Mouse (Mus musculus) lung, adult 18-20 months (tissue): ENCODE results near the gene Igsf8.

Experiments
- DNase-seq, 2 experiments: peaks; one replicate each; pipeline ENCODE4 v3.0.0; 2022; ENCODE audit warnings: mixed read lengths in 2 of 2

Igsf8 gene

DNA sequence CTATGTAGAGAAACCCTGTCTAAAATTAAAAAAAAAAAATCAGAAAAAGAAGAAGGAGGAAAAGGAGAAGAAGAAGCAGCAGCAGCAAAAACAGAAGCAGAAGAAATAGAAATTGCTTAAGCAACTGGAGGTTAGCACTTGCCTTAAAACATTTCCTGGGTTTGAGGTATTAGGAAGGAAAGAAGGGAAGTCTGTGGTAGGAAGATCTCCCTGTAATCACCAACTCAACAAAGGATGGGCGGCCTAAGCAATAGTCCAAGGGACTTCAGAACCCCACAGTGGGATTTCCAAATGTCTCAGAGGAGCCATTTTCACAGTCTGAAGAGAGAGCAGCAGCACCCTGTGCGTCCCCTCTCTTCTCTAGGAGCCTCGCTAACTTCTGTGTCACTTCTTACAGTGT, 91.0 kb downstream of the Igsf8 start:
- no peak for DNase-seq

DNA sequence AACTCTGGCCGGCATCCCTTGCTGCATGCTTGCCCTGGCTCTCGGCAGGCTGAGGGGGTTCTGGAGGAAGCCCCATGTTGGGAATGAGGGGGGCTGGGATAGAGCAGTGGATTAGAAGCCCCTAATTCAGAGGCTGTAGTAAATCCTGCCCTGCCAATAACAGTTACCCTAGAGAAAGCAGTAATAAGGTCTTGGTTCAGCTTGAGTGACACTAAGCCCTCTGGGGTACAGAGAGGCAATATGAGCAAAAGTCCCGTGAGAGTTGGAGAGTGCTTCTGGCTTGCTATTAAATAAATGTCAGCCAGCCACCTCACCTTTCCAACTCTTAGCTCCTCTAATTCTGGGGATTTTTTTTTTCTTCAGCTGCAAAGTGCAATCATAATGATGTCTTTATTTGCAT, 93.9 kb downstream of the Igsf8 start:
- DNase-seq: no peak

DNA sequence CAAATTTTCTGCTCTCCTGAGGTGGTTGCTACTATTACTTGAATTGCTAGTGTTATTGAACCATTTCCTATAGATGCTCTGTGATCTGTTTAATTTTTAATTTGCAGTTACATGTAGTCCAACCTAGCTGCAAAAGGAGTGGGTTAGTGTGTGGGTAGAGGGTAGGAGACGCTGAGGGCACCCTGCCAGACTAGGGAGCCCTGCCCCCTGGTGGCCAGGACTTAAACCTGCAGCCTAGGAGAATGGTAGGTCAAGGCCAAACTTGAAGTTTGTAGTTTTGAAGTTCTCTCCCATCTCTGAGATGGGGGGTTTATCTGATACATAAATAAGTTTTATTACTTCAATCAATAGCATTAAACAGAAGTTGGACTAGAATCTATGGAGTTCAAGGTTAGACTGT, 96.1 kb downstream of the Igsf8 start:
- peak; percentile 50 to 51 for DNase-seq

DNA sequence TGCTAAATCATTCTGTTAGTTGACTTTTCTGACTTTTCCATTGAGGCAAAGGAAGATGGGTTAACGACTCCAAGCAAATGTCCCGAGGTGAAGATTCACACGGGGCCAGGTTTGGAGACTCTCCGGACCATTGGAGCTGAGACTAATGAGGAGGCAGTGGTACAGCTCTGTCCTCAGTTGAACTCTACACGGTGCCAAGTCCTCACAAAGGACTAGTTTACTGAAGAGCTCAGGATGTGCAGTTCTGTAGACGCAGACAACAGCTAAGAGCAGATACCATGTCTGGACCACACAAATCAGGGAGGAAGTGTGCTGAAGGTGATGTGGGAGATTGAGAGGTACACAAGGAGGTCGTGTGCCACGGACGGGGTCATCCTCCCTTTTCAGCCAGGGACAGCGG, 96.9 kb downstream of the Igsf8 start:
- no peak for DNase-seq

DNA sequence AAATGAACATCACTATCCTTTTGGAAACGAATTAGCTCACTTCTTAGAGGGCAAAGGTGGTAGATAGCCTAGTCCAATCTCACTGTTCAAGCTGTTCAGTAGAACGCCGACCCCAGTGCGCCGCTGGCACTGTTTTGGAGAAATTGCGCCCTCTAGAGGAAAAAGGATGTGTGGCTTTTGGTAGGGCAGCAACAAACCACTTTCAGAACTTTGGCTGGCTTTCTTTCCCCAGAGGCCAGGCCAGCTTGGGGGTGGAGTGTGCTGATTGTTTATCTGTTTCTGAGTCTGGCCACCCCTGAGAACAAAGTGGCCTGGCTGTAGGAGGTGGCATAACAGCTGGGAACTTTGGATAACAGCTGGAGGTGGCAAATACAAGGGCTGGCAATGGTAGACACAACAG, 103.2 kb downstream of the Igsf8 start:
- peak; percentile 30 to 51 for DNase-seq

DNA sequence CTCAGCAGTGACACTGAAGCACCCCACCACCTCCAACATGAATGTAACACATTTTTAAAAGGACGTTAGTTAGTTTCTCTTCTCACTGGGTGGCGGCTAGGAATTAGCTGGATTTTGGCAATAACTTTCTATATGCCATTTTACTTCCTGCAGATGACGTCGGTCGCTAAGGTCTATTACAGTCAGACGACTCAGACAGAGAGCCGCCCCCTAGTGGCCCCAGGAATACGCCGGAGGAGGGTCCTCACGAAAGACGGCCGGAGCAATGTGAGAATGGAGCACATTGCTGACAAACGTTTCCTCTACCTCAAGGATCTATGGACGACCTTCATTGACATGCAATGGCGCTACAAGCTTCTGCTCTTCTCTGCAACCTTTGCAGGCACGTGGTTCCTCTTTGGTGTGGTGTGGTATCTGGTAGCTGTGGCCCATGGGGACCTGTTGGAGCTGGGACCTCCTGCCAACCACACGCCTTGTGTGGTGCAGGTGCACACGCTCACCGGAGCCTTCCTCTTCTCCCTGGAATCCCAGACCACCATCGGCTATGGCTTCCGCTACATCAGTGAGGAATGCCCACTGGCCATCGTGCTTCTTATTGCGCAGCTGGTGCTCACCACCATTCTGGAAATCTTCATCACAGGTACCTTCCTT, 107.5 kb downstream of the Igsf8 start:
- DNase-seq: peak; percentile 43 to 56
